Mouse (Mus musculus) activated CD4-positive, CD25-positive, alpha-beta regulatory T cell, adult 9 weeks (primary cell): ENCODE measurements around the gene Aasdh. TPM values are rescaled to one million over a fixed set of nuclear protein-coding genes. Genes with fewer than 3 reads are reported as not detected.

Experiments used
- polyA plus RNA-seq: library from polyadenylated mRNA; unstranded; fragments of 100-300 nt; shearing (Covaris generic); gene quantifications from one replicate; pipeline ENCODE4 v1.2.1, GENCODE M21; 2017

Gene Aasdh
- polyA plus RNA-seq, result 28.2 TPM

DNA sequence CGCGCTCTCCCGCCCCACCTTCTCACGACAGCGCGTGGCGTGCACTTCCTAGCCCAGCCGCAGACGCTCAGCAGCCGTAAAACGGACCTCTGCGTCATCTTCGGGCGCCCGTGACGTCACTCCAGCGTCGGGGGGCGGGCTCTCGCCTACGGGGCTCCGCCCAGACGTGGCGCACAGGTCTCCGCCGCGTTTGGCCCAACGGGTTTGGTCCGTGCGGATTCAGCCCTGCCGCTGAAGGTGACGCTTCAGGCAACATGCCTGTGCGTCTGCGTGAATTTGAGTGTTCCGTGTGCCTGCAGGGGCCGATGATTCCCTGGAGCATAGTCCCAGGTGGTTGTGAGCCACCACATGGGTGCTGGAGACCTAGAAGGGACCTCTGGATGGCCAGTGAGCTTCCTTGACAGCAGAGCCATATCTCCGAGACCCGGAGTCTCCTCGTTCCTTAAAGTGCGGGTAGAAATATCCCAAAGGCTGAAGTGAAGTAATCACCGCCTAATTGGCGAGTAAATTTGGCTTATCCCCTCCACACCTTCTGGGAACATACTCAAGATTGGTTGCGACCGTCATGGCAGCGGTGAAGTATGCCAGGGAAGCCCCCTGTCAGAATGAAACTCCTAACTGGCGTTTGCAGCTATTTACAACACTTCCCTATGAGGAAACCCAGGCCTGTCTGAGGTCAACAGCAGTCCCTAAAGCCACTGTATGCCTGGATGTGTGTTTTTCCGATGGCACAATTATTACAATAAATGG is at the start of gene Aasdh:
TSS of gene Aasdh (minus strand) at position 110 of the 750 bp plus-strand sequence.

DNA sequence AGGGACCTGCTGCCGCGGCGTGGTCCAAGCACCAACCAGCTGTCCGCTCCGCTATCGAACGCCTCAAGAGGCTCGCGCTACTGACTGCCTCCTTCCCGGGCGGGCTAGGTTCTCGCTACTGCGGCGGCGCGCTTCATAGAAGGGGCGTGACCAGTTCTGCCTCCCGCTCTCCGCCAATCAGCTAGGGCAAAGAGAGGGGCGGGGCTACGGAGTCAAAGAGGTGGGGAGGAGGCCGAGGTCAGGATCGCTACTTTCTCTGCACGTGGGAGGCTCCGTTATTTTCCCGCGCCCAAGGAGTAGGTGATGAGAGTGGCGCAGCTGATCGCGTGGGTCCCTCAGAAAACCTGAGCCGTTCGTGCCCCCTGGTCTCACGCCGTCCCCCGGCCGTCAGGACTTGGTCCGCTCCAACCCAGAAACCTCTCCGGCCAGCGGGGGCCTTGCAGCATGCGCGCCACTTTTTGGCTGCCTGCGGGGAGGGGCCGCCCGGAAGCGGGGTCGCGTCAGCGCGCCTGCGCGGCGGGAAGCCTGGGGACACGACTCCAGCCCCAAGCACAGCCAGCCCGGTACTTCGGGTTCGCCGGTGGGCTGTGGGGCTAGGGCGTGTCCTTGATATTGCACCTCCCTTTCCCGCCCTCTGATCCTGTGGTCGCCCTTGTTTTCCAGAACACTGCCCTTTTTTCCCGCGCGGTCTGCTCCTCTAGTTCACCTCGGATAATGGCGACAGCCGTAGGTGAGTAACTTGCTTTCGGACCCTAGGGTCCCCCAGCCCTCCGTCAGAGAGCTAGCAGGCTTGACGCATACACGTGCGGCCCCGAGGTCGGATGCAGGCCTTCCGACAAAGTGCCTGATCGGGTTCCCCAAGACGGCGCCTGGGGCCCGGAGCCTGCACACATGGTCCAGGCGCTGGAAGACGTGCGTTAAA is 46.1 kb upstream of the Aasdh start, which contains the start of the genes Paics and Ppat:
TSS of gene Paics (plus strand) at position 202 of the 922 bp plus-strand sequence.
TSS of gene Ppat (minus strand) at position 473 of the 922 bp plus-strand sequence.

Other genes with a start within 250 kb of the Aasdh start
- gene C530008M17Rik, start 249.0 kb downstream of the Aasdh start, polyA plus RNA-seq, result 1.4 TPM
- 138 TPM for gene Paics, start 45.8 kb upstream of the Aasdh start, polyA plus RNA-seq
- 56.2 TPM for gene Ppat, start 46.1 kb upstream of the Aasdh start, polyA plus RNA-seq
- 111 TPM for gene Srp72, start 69.2 kb upstream of the Aasdh start, polyA plus RNA-seq
- gene Arl9, start 98.5 kb upstream of the Aasdh start, polyA plus RNA-seq, result not detected
- not detected for gene Thegl, start 110.5 kb upstream of the Aasdh start, polyA plus RNA-seq
- 315 TPM for gene Hopx, start 209.6 kb upstream of the Aasdh start, polyA plus RNA-seq